Mouse (Mus musculus) Patski (cell line): ENCODE results near the gene Olfr237-ps1. TPM values are rescaled to one million over a fixed set of nuclear protein-coding genes. Genes with fewer than 3 reads are reported as not detected.

Experiments used
- ATAC-seq: fragments of 100-300 bp; one replicate; pipeline ENCODE4 v1.8.0; 2021
- CTCF ChIA-PET: fragments of 350-600 bp; sonication (Branson Sonifier 250); formaldehyde crosslinking; loops from one replicate; lab custom pipeline; 2022; ENCODE audit warnings: inconsistent platforms; lab: Charles Lee
- POLR2A ChIA-PET: fragments of 350-600 bp; sonication (Branson Sonifier 250); formaldehyde crosslinking; loops from one replicate; lab custom pipeline; 2022; ENCODE audit warnings: antibody characterized with exemption, inconsistent platforms; lab: Charles Lee
- DNase-seq: peaks from one replicate; pipeline ENCODE4 v3.0.0-alpha.2; 2011; ENCODE audit warnings: low read depth, low spot score
- H3K27me3 ChIP-seq: fragments of 371-371 bp; one replicate; pipeline ENCODE4 v1.5.1; 2021
- CTCF ChIP-seq: fragments of 100-300 bp; IDR thresholded peaks from one replicate; pipeline ENCODE4 v1.5.1; 2021
- in situ Hi-C: fragments of 300-500 bp; cut with MboI; formaldehyde crosslinking; loops from 3 replicates; pipeline ENCODE4 v1.11.1; 2018; ENCODE audit warnings: low pct_unique_long_range_greater_than_20kb, mixed read lengths
- polyA plus RNA-seq: library from polyadenylated mRNA; unstranded; gene quantifications from one replicate; pipeline ENCODE4 v1.2.3, GENCODE M21; 2021

Olfr237-ps1 gene
- polyA plus RNA-seq, 1 experiment from 2014 or later: not detected

- ChIA-PET POLR2A (no interaction called here), CTCF (interaction anchor here (0.8 to 1.3 kb wide), 3 partner anchors 12 to 31 kb away, joined by 3 read pairs; partner anchors contain the start of gene Olfr13)
- no peak for TF ChIP-seq CTCF
- ATAC-seq (no peak), DNase-seq (no peak)
- in situ Hi-C loops: no loop called here
- peaks cover 15% of the 10 kb centered on the region for H3K27me3 ChIP-seq
These were observed 56.4 kb downstream of the Olfr237-ps1 start for GRCm38 (mm10) chr6:43202786-43203185.

DNA sequence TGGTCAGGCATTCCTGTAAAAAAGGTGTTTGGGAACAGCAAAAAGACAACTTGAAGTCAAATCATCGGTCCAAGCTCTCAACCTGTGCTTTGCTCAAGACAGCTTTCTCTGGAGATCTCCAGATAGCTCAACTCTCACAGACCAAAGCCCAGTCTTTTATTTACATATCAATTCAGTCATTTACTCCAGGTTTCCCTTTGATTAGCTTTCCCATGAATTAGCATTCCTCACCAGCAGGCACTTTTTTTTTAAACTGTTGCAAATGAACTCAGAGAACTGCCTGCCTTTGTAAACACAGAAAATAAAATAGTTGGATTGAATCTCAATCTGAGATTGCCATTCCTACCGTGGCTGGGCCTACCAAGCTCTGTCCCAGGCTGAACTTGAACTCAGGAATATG is 59.0 kb downstream of the Olfr237-ps1 start:
- CTCF ChIA-PET: interaction anchor here (1.5 kb wide), 1 partner anchor 49 kb away, joined by 3 read pairs; no protein-coding TSS in a partner anchor
- no peak for ATAC-seq
- no peak for DNase-seq
- H3K27me3 ChIP-seq: peaks cover 2% of the 10 kb centered on the region
- POLR2A ChIA-PET: interaction anchor here (0.8 kb wide), 1 partner anchor 919 kb away, joined by 3 read pairs; no protein-coding TSS in a partner anchor
- in situ Hi-C loops: no loop called here
- TF ChIP-seq CTCF: no peak

Other genes with a start within 250 kb of the Olfr237-ps1 start
- not detected for gene Olfr447, start 237.7 kb upstream of the Olfr237-ps1 start, polyA plus RNA-seq
- gene Olfr446, start 225.2 kb upstream of the Olfr237-ps1 start, polyA plus RNA-seq: not detected
- gene Olfr444, start 197.5 kb upstream of the Olfr237-ps1 start, polyA plus RNA-seq: not detected
- gene Olfr441, start 40.2 kb upstream of the Olfr237-ps1 start, polyA plus RNA-seq: not detected
- not detected for gene Olfr437, start 16.7 kb downstream of the Olfr237-ps1 start, polyA plus RNA-seq
- not detected for gene Olfr13, start 25.6 kb downstream of the Olfr237-ps1 start, polyA plus RNA-seq
- not detected for gene Olfr435, start 50.6 kb downstream of the Olfr237-ps1 start, polyA plus RNA-seq
- gene Olfr434, start 66.5 kb downstream of the Olfr237-ps1 start, polyA plus RNA-seq: 0.05 TPM
- gene Olfr47, start 85.0 kb downstream of the Olfr237-ps1 start, polyA plus RNA-seq: not detected
- gene Arhgef5, start 119.0 kb downstream of the Olfr237-ps1 start, polyA plus RNA-seq: 79.4 TPM
- gene Nobox, start 163.0 kb downstream of the Olfr237-ps1 start, polyA plus RNA-seq: not detected